ENCODE assay signal across 22 mouse cellular contexts in the genomic region with DNA sequence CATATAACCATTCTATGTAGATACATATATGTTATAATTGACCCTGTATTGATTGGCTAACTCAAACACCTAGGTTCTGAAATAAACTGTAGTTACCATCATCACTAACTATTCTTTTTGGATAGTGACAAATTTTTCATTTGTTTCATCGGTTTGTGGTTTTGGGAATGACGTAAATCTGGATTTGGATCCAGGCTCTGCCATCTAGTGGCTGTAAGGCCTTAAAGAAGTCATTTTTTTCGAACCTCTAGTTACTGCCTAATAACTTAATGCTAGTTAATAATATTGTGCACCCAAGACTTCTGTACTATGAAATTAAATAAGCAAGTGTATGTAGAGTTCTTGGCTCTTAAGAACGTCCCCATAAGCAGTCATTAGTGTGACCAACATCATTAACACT. TPM values are rescaled to one million over a fixed set of nuclear protein-coding genes. Genes with fewer than 3 reads are reported as not detected.
A peak's percentile ranks its signal among the peaks of the same experiment; 100 is the strongest.
DNase-seq lines count a peak whose midpoint lies in the region; TF ChIP-seq lines count a peak whose summit lies in the region.
"Had no signal": no experiment of that assay in that cellular context is flagged by ENCODE, and none has a peak within 500 bp of the region (broad histone marks: within the 10 kb centered on the region; RNA-seq: fewer than 3 reads in every experiment).

No protein-coding gene starts in this region.

- H3K27ac ChIP-seq in heart, adult 2 months = no peak overlapping the region
- H3K27ac ChIP-seq in left cerebral cortex, adult 2 months = no peak overlapping the region
- H3K27ac ChIP-seq: embryonic facial prominence, embryonic 12.5 days; heart, embryonic 15.5 days; hindbrain, embryonic 10.5 days; intestine, embryonic 15.5 days; limb, embryonic 10.5 days had no signal

- 0 out of 2 replicates have a peak, but pooled peaks have one; percentile 10 for TF ChIP-seq CTCF in heart, adult 2 months (IDR thresholded peaks at IDR 0.05)
- peak; percentile 54 for TF ChIP-seq CTCF in left cerebral cortex, adult 2 months (IDR thresholded peaks at IDR 0.05)
- TF ChIP-seq CTCF in E14TG2a.4 (conservative IDR thresholded peaks at IDR 0.05; ENCODE audit: low read length) = peak; percentile 22; the same call in 1 of the 2 replicates

- intact Hi-C loops in heart, adult 2 months (cut with DNase I) = no loop called here
- intact Hi-C loops in left cerebral cortex, adult 2 months (cut with DNase I) = loop anchor here (10.0 kb wide), 1 partner anchor 1329 kb away; no protein-coding TSS in a partner anchor

- H3K4me1 ChIP-seq in heart, adult 2 months (ENCODE audit: control insufficient read depth, insufficient read depth, low read length) = no peaks in the 10 kb centered on the region
- 0 out of 2 replicates have a peak, but pooled peaks cover 3% of the 10 kb centered on the region for H3K4me1 ChIP-seq in E14TG2a.4 (replicated peaks; ENCODE audit: low read depth, low read length)
- H3K4me1 ChIP-seq: embryonic facial prominence, embryonic 12.5 days; heart, embryonic 15.5 days; hindbrain, embryonic 10.5 days; intestine, embryonic 15.5 days; limb, embryonic 10.5 days had no signal

- no peaks in the 10 kb centered on the region for H3K9me3 ChIP-seq in E14TG2a.4 (ENCODE audit: low read length)
- H3K9me3 ChIP-seq: embryonic facial prominence, embryonic 12.5 days; heart, embryonic 15.5 days; hindbrain, embryonic 10.5 days; intestine, embryonic 15.5 days; limb, embryonic 10.5 days had no signal

- H3K36me3 ChIP-seq in heart, adult 2 months (ENCODE audit: control insufficient read depth, insufficient read depth, low read length) = no peaks in the 10 kb centered on the region
- no peaks in the 10 kb centered on the region for H3K36me3 ChIP-seq in E14TG2a.4 (ENCODE audit: insufficient read depth, low read length)
- H3K36me3 ChIP-seq: embryonic facial prominence, embryonic 12.5 days; heart, embryonic 15.5 days; hindbrain, embryonic 10.5 days; intestine, embryonic 15.5 days; limb, embryonic 10.5 days had no signal

- H3K4me3 ChIP-seq in heart, adult 2 months = no peak overlapping the region
- no peak overlapping the region for H3K4me3 ChIP-seq in left cerebral cortex, adult 2 months
- no peak overlapping the region for H3K4me3 ChIP-seq in E14TG2a.4 (replicated peaks; ENCODE audit: low read length)
- H3K4me3 ChIP-seq: embryonic facial prominence, embryonic 12.5 days; erythroblast, embryonic 14.5 days; heart, embryonic 15.5 days; hindbrain, embryonic 10.5 days; intestine, embryonic 15.5 days; limb, embryonic 10.5 days; myocyte had no signal

- TF ChIP-seq POLR2A in heart, adult 2 months (IDR thresholded peaks at IDR 0.05; ENCODE audit: insufficient read depth, low read depth, low read length) = no peak

- WGBS in heart, adult 2 months = 47% methylated on average over 4 of the region's 4 CpGs

- no peak for TF ChIP-seq EP300 in heart, adult 2 months (IDR thresholded peaks at IDR 0.05; ENCODE audit: insufficient read depth, low read depth, low read length)

- H3K79me2 ChIP-seq in heart, adult 2 months (replicated peaks; ENCODE audit: control insufficient read depth, insufficient read depth, low read length) = no peaks in the 10 kb centered on the region

- H3K9ac ChIP-seq in heart, adult 2 months (ENCODE audit: low read depth, low read length) = no peak overlapping the region
- H3K9ac ChIP-seq: embryonic facial prominence, embryonic 12.5 days; heart, embryonic 15.5 days; intestine, embryonic 15.5 days had no signal

- DNase-seq in heart, adult 2 months = no peak
- no peak for DNase-seq in heart, adult 11 months
- no peak for DNase-seq in left cerebral cortex, adult 2 months (ENCODE audit: extremely low spot score in 1 of 2, low spot score in 2 of 2)
- no peak for DNase-seq in left cerebral cortex, adult 9 months (ENCODE audit: low spot score in 2 of 2)
- DNase-seq in R1 (ENCODE audit: low read depth, low spot score) = peak; percentile 7
- no peak for DNase-seq in embryo, embryonic 10 days (ENCODE audit: low spot score)
- DNase-seq: adrenal gland, postnatal 25 days; cerebellum, adult 2 months; lung, adult 2 months; lung, postnatal 4 days; thymus, postnatal 25 days had no signal

- H3K27me3 ChIP-seq in heart, adult 2 months (ENCODE audit: control insufficient read depth, insufficient read depth, low read length) = no peaks in the 10 kb centered on the region
- H3K27me3 ChIP-seq in E14TG2a.4 (ENCODE audit: insufficient read depth, low read length) = no peaks in the 10 kb centered on the region
- H3K27me3 ChIP-seq: embryonic facial prominence, embryonic 12.5 days; heart, embryonic 15.5 days; intestine, embryonic 15.5 days had no signal

RNA-seq across cellular contexts. Expression of gene Ptchd4, which starts 11.5 kb away (rescaled TPM):
- not detected for total RNA-seq in heart, adult 2 months (2021)
- polyA plus RNA-seq in heart, adult 2 months (2012; rRNA removed) = not detected in 2 replicates
- total RNA-seq in left cerebral cortex, adult 2 months (2021) = 10 to 100 TPM; 12.5 to 13.0 TPM
- total RNA-seq: adrenal gland, postnatal 25 days; gastrocnemius, adult 18-20 months; granulocyte monocyte progenitor cell, adult 5-6 weeks; liver, adult 2 months had no signal
- polyA plus RNA-seq: erythroblast, embryonic 14.5 days; liver, adult 2 months; lung, adult 2 months; myocyte had no signal

Comparison
In these comparisons a context has a peak if more than half of its experiments do, and no peak if none do; other contexts are left out.
1. RNA of gene Ptchd4, which starts 11.5 kb away (total RNA-seq): 12.5 to 13.0 TPM in left cerebral cortex, adult 2 months; not detected in heart, adult 2 months; every median in the first group is over 10 times any median in the second.
2. Peak in every context shown above with its lines, with median percentiles within 50 percentile points of each other: CTCF ChIP-seq.